Mouse (Mus musculus) small intestine, adult 2 months (tissue): Measurements from ENCODE around the gene Klrb1f. TPM values are rescaled to one million over a fixed set of nuclear protein-coding genes. Genes with fewer than 3 reads are reported as not detected.

Experiments used
- H3K27ac ChIP-seq: fragments of 200-500 bp; 2 replicates; pipeline ENCODE4 v1.5.1; 2012; ENCODE audit warnings: low read depth, low read length, control low read depth, inconsistent platforms; ENCODE audit not compliant: insufficient read depth
- H3K27me3 ChIP-seq: fragments of 200-500 bp; 2 replicates; pipeline ENCODE4 v1.6.1; 2012; ENCODE audit warnings: mild to moderate bottlenecking, moderate library complexity, low read length, inconsistent platforms; ENCODE audit not compliant: control insufficient read depth, insufficient read depth
- H3K36me3 ChIP-seq: fragments of 200-500 bp; 2 replicates; pipeline ENCODE4 v1.6.1; 2012; ENCODE audit warnings: mild to moderate bottlenecking, low read length, control low read depth, inconsistent platforms; ENCODE audit not compliant: control insufficient read depth, insufficient read depth
- H3K4me1 ChIP-seq: fragments of 200-500 bp; 2 replicates; pipeline ENCODE4 v1.6.1; 2012; ENCODE audit warnings: low read length, inconsistent platforms, mixed read lengths; ENCODE audit not compliant: control insufficient read depth, insufficient read depth, insufficient read length
- H3K4me3 ChIP-seq: fragments of 200-500 bp; 2 replicates; pipeline ENCODE4 v1.5.1; 2012; ENCODE audit warnings: low read depth, mild to moderate bottlenecking, control low read depth, inconsistent platforms, low read length, moderate library complexity
- CTCF ChIP-seq: fragments of 200-500 bp; IDR thresholded peaks from 2 replicates; pipeline ENCODE4 v1.5.1; 2012; ENCODE audit warnings: low read depth, mild to moderate bottlenecking, control low read depth, inconsistent platforms, low read length, moderate library complexity, mixed read lengths; ENCODE audit not compliant: insufficient replicate concordance, insufficient read length; ENCODE audit errors: extremely low read depth
- POLR2A ChIP-seq: fragments of 200-500 bp; IDR thresholded peaks from 2 replicates; pipeline ENCODE4 v1.6.1; 2012; ENCODE audit warnings: low read depth, mild to moderate bottlenecking, control low read depth, inconsistent platforms, low read length, moderate library complexity
- WGBS: fragments of 180-500 bp; shearing (Covaris S2); methylation state at CpG from one replicate; pipeline ENCODE4 v1.1.7; 2018; 5-methylcytosine and 5-hydroxymethylcytosine counted together
- polyA plus RNA-seq: library from polyadenylated mRNA; depleted of rRNA; stranded (reverse); fragments of >200 nt; gene quantifications from 2 replicates; pipeline ENCODE4 v1.2.3, GENCODE M21; 2012

Gene Klrb1f
- polyA plus RNA-seq, 1 experiment = 0.33 TPM

DNA sequence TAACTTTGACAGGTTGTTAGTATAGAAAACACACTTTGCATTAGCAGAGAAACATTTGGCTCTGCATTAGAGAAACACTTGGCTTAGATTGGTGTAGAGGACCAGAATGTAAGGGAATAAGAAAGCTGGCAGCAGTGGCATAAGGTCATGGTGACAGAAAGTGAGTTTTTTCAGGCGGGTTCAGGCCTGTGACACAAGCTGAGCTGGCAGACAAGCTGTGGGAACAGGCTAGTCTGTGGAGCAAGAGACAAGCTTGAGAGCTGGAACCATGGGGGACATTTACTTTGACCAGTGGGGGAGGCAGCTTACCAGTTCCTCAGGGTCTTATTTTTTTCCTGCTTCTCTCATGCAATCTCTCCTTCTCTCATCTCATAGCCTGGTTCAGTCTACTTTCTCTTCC is 32.7 kb upstream of the Klrb1f start:
- Histone ChIP-seq H3K4me1 (peaks cover 4% of the 10 kb centered on the region; the same call in 1 of the 2 replicates), H3K27ac (no peak overlapping the region), H3K4me3 (no peak overlapping the region), H3K36me3 (no peaks in the 10 kb centered on the region), H3K27me3 (no peaks in the 10 kb centered on the region)
- no peak for TF ChIP-seq CTCF
- no peak for TF ChIP-seq POLR2A
- WGBS = 90% methylated on average over 1 of the region's 1 CpGs

DNA sequence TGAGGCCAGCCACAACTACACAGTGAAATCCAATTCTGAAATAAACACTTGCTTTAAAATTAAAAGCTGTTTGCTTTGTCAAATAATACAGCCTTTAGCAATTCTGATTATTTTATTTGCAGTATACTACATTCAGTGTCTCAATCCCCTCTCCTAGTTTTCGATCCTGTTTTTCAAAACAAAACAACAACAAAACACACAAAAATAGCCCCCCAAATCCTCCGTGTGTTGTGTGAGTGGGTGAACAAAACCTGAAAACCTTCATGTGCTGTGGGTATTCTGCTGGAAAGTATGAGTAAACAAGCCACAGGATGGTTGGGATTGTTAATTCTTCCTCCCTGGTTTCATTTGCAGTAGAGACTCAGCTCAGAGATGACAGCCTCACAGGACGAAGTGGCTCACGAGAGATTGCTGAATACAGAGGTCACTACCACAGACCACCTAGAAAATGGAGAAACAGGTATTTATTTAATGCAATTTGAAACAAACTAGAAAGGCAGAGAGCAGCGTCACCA is 31.9 kb upstream of the Klrb1f start:
- H3K4me3 ChIP-seq = no peak overlapping the region
- peaks cover 4% of the 10 kb centered on the region; the same call in 1 of the 2 replicates for H3K4me1 ChIP-seq
- TF ChIP-seq POLR2A = no peak
- no peak for TF ChIP-seq CTCF
- H3K27me3 ChIP-seq = no peaks in the 10 kb centered on the region
- H3K27ac ChIP-seq = no peak overlapping the region
- WGBS = 81% methylated on average over 5 of the region's 5 CpGs
- no peaks in the 10 kb centered on the region for H3K36me3 ChIP-seq

DNA sequence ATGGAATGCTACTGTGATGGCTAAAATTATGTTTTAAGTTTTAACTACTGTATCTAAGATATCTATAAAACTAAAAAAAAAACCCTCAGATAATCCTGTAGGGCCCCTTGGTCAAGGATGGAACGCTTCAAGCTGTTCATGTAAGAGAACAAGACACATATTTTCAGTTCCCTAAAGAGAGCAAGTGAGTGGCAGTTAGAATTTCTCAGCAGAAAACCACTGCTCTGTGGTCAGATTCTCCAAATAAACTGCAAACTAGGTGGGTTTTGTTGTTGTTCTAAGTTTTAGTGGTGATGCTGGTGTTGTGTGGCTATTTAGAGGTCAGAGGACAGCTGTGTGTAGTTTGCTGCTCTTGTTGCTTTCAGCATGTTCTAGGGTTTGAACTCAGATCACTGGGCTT is 31.3 kb upstream of the Klrb1f start:
- Histone ChIP-seq H3K36me3 (no peaks in the 10 kb centered on the region), H3K4me1 (peaks cover 4% of the 10 kb centered on the region; the same call in 1 of the 2 replicates), H3K27me3 (no peaks in the 10 kb centered on the region), H3K4me3 (no peak overlapping the region), H3K27ac (no peak overlapping the region)
- TF ChIP-seq CTCF (no peak), POLR2A (no peak)
- 89% methylated on average over 1 of the region's 1 CpGs for WGBS

DNA sequence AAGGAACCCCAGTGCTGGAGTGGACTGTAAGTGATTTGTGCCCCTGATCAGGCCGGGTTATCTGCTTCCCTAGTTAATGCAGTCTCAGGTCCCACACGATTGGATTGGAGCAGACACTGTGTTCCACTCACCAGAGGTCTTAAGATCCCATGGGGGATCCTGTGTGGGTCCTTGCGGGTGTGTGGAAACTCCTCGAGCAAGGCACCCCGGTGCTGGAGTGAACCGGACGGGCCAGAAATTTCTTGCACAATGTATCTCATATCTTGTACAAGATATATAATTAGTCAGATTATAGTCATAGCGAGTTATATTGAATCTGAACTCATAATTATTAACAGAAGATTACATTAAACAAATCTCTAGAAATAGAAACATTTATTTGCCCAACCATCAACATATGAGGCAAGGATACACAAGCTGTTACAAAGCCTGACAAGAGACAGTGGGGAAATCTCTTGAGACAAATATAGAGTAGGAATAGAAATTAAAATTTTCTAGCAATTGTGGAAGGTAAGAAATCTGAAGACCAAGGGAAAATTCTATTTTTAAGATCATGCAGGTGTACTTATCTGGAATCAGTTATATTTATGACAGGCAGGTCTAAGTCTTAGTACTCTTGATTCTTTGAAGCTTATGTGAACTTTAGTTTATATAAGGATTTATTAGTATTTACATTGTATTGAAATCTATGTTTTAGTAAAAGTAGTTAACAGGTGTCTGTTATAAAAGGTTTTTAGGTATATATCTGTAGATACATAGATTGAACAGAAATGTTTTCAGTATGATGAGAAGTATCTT is 18.1 kb upstream of the Klrb1f start:
- no peak for TF ChIP-seq CTCF
- TF ChIP-seq POLR2A = no peak
- no peak overlapping the region for H3K27ac ChIP-seq
- no peaks in the 10 kb centered on the region for H3K4me1 ChIP-seq
- no peak overlapping the region for H3K4me3 ChIP-seq
- 47% methylated on average over 8 of the region's 8 CpGs for WGBS
- no peaks in the 10 kb centered on the region for H3K27me3 ChIP-seq
- no peaks in the 10 kb centered on the region for H3K36me3 ChIP-seq

DNA sequence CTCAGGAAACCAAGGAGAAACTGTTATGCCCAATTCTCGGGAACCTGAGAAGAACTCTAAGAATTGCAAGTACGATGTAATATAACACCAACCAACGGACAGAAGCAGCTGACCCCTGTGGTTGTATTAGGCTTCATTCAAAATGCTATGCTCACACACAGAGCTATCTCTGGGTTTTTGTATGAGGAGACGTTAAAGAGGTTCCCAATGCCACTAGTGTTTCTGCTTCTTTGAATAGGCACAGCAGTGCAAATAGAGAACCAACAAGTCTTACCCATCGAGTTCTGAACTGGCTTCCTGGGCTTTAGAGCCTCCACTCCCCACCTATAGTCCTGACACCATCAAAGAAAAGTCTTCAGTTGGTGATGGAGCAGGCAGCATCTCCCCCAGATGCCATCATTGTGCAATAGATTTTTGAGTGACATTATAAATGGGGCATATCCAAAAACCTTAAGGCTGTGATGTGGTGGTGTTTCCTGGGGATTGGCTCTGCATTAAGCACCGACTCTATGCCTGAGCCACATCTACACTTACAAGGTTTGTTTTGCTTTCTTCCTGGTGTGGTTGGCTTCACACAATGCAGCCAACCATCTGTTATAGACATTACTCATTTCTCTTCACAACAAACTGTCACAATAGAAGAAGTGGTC is 15.4 kb upstream of the Klrb1f start:
- Histone ChIP-seq H3K4me1 (no peaks in the 10 kb centered on the region), H3K27me3 (no peaks in the 10 kb centered on the region), H3K27ac (no peak overlapping the region), H3K4me3 (no peak overlapping the region), H3K36me3 (no peaks in the 10 kb centered on the region)
- 75% methylated on average over 6 of the region's 6 CpGs for WGBS
- TF ChIP-seq POLR2A (no peak), CTCF (no peak)

DNA sequence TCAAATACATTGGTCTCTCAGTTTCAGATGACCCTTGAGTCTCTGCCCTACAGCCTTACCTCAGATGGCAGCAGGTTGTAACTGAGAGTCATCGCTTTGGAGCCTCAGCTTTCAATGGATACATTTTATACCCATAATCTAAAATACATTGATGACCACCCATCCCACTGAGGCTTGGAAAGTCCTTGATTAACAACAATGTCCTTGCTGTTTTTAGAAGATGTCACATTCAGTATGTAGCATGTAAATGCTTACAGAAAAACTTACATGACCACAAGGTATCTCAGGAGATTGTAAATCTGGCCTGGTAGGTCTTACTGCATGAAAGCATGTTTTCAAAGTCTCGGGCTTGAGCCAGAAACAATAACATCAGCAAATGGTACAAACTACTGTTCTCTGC is 14.7 kb upstream of the Klrb1f start:
- 90% methylated on average over 2 of the region's 2 CpGs for WGBS
- no peaks in the 10 kb centered on the region for H3K36me3 ChIP-seq
- H3K27me3 ChIP-seq = no peaks in the 10 kb centered on the region
- H3K4me1 ChIP-seq = no peaks in the 10 kb centered on the region
- H3K27ac ChIP-seq = no peak overlapping the region
- H3K4me3 ChIP-seq = no peak overlapping the region
- TF ChIP-seq CTCF (no peak), POLR2A (no peak)

DNA sequence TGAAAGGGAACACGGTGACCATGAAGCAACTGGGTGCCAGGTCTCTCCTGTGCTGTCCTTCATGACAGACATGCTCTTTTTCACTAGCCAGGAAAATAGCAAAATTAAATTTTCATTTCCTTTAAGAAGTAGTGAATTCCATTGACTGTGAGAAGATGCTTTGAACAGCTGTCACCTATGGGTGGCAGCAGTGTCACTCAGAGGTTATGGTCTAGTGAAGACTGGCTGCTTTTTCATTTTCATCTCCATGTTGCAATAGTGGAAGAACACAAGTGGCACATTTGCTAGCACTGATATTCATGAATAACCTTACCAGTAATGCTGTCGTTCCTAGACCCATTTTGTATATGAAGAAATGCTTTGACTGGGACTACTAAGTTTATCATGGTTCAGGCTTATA is 12.3 kb upstream of the Klrb1f start:
- WGBS = 83% methylated on average over 2 of the region's 2 CpGs
- Histone ChIP-seq H3K27me3 (no peaks in the 10 kb centered on the region), H3K27ac (no peak overlapping the region), H3K4me1 (no peaks in the 10 kb centered on the region), H3K4me3 (no peak overlapping the region), H3K36me3 (no peaks in the 10 kb centered on the region)
- TF ChIP-seq POLR2A (no peak), CTCF (no peak)
